In genomic region chr12:78996271-78996670, GRCm38 (mm10) we compare ENCODE assay signal across 34 mouse cellular contexts.
"Had no signal": no experiment of that assay in that cellular context is flagged by ENCODE, and none has a peak within 500 bp of the region (broad histone marks: within the 10 kb centered on the region; RNA-seq: fewer than 3 reads in every experiment).

No protein-coding gene starts in this region.

- ATAC-seq: hindbrain, embryonic 16.5 days; hindbrain, postnatal 0 days; inflammation-experienced regulatory T-cells, adult 6 months; intestine, embryonic 15.5 days; intestine, embryonic 16.5 days; intestine, postnatal 0 days had no signal

- H3K36me3 ChIP-seq: heart, embryonic 12.5 days; heart, embryonic 13.5 days; heart, embryonic 15.5 days; hindbrain, embryonic 10.5 days; hindbrain, embryonic 15.5 days; intestine, embryonic 15.5 days; kidney, embryonic 15.5 days had no signal

- H3K9ac ChIP-seq: heart, embryonic 12.5 days; heart, embryonic 13.5 days; heart, embryonic 15.5 days; hindbrain, embryonic 13.5 days; hindbrain, embryonic 14.5 days; hindbrain, embryonic 15.5 days; intestine, embryonic 15.5 days; kidney, embryonic 15.5 days had no signal

- H3K27ac ChIP-seq: heart, embryonic 13.5 days; heart, embryonic 15.5 days; hindbrain, embryonic 10.5 days; hindbrain, embryonic 13.5 days; hindbrain, embryonic 14.5 days; hindbrain, embryonic 15.5 days; hindbrain, postnatal 0 days; intestine, embryonic 15.5 days; kidney, embryonic 15.5 days; kidney, postnatal 0 days; layer of hippocampus, adult 2 months; left cerebral cortex, adult 2 months had no signal

- DNase-seq: heart, postnatal 10 days; heart, postnatal 14 days; heart, postnatal 36 days; heart, postnatal 4 days; kidney, adult 11 months; kidney, adult 18-20 months; kidney, adult 2 months; kidney, adult 8-10 months; kidney, adult 9 months; kidney, postnatal 10 days; kidney, postnatal 14 days; kidney, postnatal 25 days; kidney, postnatal 36 days; kidney, postnatal 4 days; layer of hippocampus, adult 9-11 months; layer of hippocampus, postnatal 36 days had no signal

- H3K9me3 ChIP-seq: heart, embryonic 12.5 days; heart, embryonic 13.5 days; heart, embryonic 15.5 days; hindbrain, embryonic 10.5 days; hindbrain, embryonic 13.5 days; hindbrain, embryonic 15.5 days; intestine, embryonic 15.5 days; kidney, embryonic 15.5 days had no signal

- H3K4me1 ChIP-seq: heart, embryonic 12.5 days; heart, embryonic 13.5 days; heart, embryonic 15.5 days; hindbrain, embryonic 13.5 days; hindbrain, embryonic 15.5 days; intestine, embryonic 15.5 days had no signal

- H3K4me2 ChIP-seq: heart, embryonic 11.5 days; heart, embryonic 12.5 days; heart, embryonic 13.5 days; heart, embryonic 15.5 days; hindbrain, embryonic 13.5 days; hindbrain, embryonic 14.5 days; hindbrain, embryonic 15.5 days; intestine, embryonic 15.5 days; kidney, embryonic 15.5 days had no signal

- H3K27me3 ChIP-seq: heart, embryonic 15.5 days; hindbrain, embryonic 13.5 days; hindbrain, embryonic 15.5 days; intestine, embryonic 15.5 days; kidney, embryonic 15.5 days had no signal

- H3K4me3 ChIP-seq: heart, embryonic 12.5 days; heart, embryonic 13.5 days; heart, embryonic 15.5 days; hindbrain, embryonic 10.5 days; hindbrain, embryonic 13.5 days; hindbrain, embryonic 15.5 days; intestine, embryonic 15.5 days; kidney, embryonic 15.5 days; layer of hippocampus, adult 2 months; left cerebral cortex, adult 2 months had no signal
